Mouse (Mus musculus) embryo, embryonic 11 days (tissue): ENCODE measurements at regions not wholly inside any gene's neighbourhood (a gene's known extent, or its start where the extent isn't known, plus 50 kb on each side); places are given as distances from the start of the nearest gene placed in this dataset.
"Not testable (repeated sequence)": the region's sequence is repeated elsewhere in the genome, so short reads cannot be mapped to it uniquely, and the experiment has no call there.

Experiments
- DNase-seq: peaks from one replicate; pipeline ENCODE4 v3.0.0-alpha.2; 2015

- no peak for DNase-seq
Observed at GRCm38 (mm10) chr5:148774446-148774845, 154.7 kb downstream of the Katnal1 start.

GRCm38 (mm10) chr5:148769452-148769851 lies 159.7 kb downstream of the Katnal1 start:
- no peak for DNase-seq

- no peak for DNase-seq
Observed at GRCm38 (mm10) chr5:148768346-148768745, 160.8 kb downstream of the Katnal1 start.

GRCm38 (mm10) chr5:148765993-148766392 lies 163.1 kb downstream of the Katnal1 start:
- DNase-seq = no peak

GRCm38 (mm10) chr5:148760108-148760507 lies 169.0 kb downstream of the Katnal1 start:
- DNase-seq = no peak

- no peak for DNase-seq
Observed at GRCm38 (mm10) chr5:148758786-148759185, 170.3 kb downstream of the Katnal1 start.

GRCm38 (mm10) chr5:148757715-148758114 lies 171.4 kb downstream of the Katnal1 start:
- DNase-seq = no peak

GRCm38 (mm10) chr5:148757236-148757635 lies 171.9 kb downstream of the Katnal1 start:
- peak; percentile 33 for DNase-seq

GRCm38 (mm10) chr5:148756246-148756930 lies 172.7 kb downstream of the Katnal1 start:
- no peak for DNase-seq

- DNase-seq = no peak
Observed at GRCm38 (mm10) chr5:148755807-148756206, 173.3 kb downstream of the Katnal1 start.

GRCm38 (mm10) chr5:148754896-148755295 lies 174.2 kb downstream of the Katnal1 start:
- DNase-seq = no peak

GRCm38 (mm10) chr5:148754363-148754762 lies 174.8 kb downstream of the Katnal1 start:
- DNase-seq = no peak

GRCm38 (mm10) chr5:148753457-148753856 lies 175.7 kb downstream of the Katnal1 start:
- no peak for DNase-seq

GRCm38 (mm10) chr5:148751980-148752379 lies 177.1 kb downstream of the Katnal1 start:
- DNase-seq = no peak

GRCm38 (mm10) chr5:148750002-148750734 lies 179.0 kb downstream of the Katnal1 start:
- no peak for DNase-seq

- no peak for DNase-seq
Observed at GRCm38 (mm10) chr5:148747972-148748764, 181.0 kb downstream of the Katnal1 start.

- DNase-seq = no peak
Observed at GRCm38 (mm10) chr5:148747549-148747948, 181.6 kb downstream of the Katnal1 start.

GRCm38 (mm10) chr5:148746726-148747125 lies 182.4 kb downstream of the Katnal1 start:
- DNase-seq = not testable (repeated sequence)

GRCm38 (mm10) chr5:148744676-148745391 lies 184.3 kb downstream of the Katnal1 start:
- no peak for DNase-seq

- no peak for DNase-seq
Observed at GRCm38 (mm10) chr5:148742158-148742835, 186.8 kb downstream of the Katnal1 start.

- DNase-seq = no peak
Observed at GRCm38 (mm10) chr5:148741267-148742004, 187.7 kb downstream of the Katnal1 start.
